Mouse (Mus musculus) heart, adult 2 months (tissue): ENCODE results near the gene Wdr45.

Source experiments
- CTCF ChIP-seq: fragments of 200-600 bp; IDR thresholded peaks from 2 replicates; pipeline ENCODE4 v1.8.1; 2022; ENCODE audit warnings: antibody characterized with exemption, mild to moderate bottlenecking, moderate library complexity
- POLR2A ChIP-seq: fragments of 200-500 bp; IDR thresholded peaks from 2 replicates; pipeline ENCODE4 v1.6.1; 2011; ENCODE audit warnings: mild to moderate bottlenecking, low read depth, low read length, control low read depth; ENCODE audit not compliant: insufficient read depth

- TF ChIP-seq POLR2A (no peak), CTCF (no peak)
Measured at GRCm38 (mm10) chrX:7680864-7681263, 33.3 kb upstream of the Wdr45 start, which contains the start of gene Magix.
